Mouse (Mus musculus) small intestine, adult 2 months (tissue): ENCODE measurements around the gene Nampt. TPM values are rescaled to one million over a fixed set of nuclear protein-coding genes. Genes with fewer than 3 reads are reported as not detected.
A peak's percentile ranks its signal among the peaks of the same experiment; 100 is the strongest.
"Not testable (repeated sequence)": the region's sequence is repeated elsewhere in the genome, so short reads cannot be mapped to it uniquely, and the experiment has no call there.

Experiments
- H3K27ac ChIP-seq: fragments of 200-500 bp; 2 replicates; pipeline ENCODE4 v1.5.1; 2012; ENCODE audit warnings: low read depth, low read length, control low read depth, inconsistent platforms; ENCODE audit not compliant: insufficient read depth
- H3K27me3 ChIP-seq: fragments of 200-500 bp; 2 replicates; pipeline ENCODE4 v1.6.1; 2012; ENCODE audit warnings: mild to moderate bottlenecking, moderate library complexity, low read length, inconsistent platforms; ENCODE audit not compliant: control insufficient read depth, insufficient read depth
- H3K36me3 ChIP-seq: fragments of 200-500 bp; 2 replicates; pipeline ENCODE4 v1.6.1; 2012; ENCODE audit warnings: mild to moderate bottlenecking, low read length, control low read depth, inconsistent platforms; ENCODE audit not compliant: control insufficient read depth, insufficient read depth
- H3K4me1 ChIP-seq: fragments of 200-500 bp; 2 replicates; pipeline ENCODE4 v1.6.1; 2012; ENCODE audit warnings: low read length, inconsistent platforms, mixed read lengths; ENCODE audit not compliant: control insufficient read depth, insufficient read depth, insufficient read length
- H3K4me3 ChIP-seq: fragments of 200-500 bp; 2 replicates; pipeline ENCODE4 v1.5.1; 2012; ENCODE audit warnings: low read depth, mild to moderate bottlenecking, control low read depth, inconsistent platforms, low read length, moderate library complexity
- CTCF ChIP-seq: fragments of 200-500 bp; IDR thresholded peaks from 2 replicates; pipeline ENCODE4 v1.5.1; 2012; ENCODE audit warnings: low read depth, mild to moderate bottlenecking, control low read depth, inconsistent platforms, low read length, moderate library complexity, mixed read lengths; ENCODE audit not compliant: insufficient replicate concordance, insufficient read length; ENCODE audit errors: extremely low read depth
- POLR2A ChIP-seq: fragments of 200-500 bp; IDR thresholded peaks from 2 replicates; pipeline ENCODE4 v1.6.1; 2012; ENCODE audit warnings: low read depth, mild to moderate bottlenecking, control low read depth, inconsistent platforms, low read length, moderate library complexity
- WGBS: fragments of 180-500 bp; shearing (Covaris S2); methylation state at CpG from one replicate; pipeline ENCODE4 v1.1.7; 2018; 5-methylcytosine and 5-hydroxymethylcytosine counted together
- polyA plus RNA-seq: library from polyadenylated mRNA; depleted of rRNA; stranded (reverse); fragments of >200 nt; gene quantifications from 2 replicates; pipeline ENCODE4 v1.2.3, GENCODE M21; 2012

The Nampt gene
- polyA plus RNA-seq, 1 experiment: 7.9 TPM

DNA sequence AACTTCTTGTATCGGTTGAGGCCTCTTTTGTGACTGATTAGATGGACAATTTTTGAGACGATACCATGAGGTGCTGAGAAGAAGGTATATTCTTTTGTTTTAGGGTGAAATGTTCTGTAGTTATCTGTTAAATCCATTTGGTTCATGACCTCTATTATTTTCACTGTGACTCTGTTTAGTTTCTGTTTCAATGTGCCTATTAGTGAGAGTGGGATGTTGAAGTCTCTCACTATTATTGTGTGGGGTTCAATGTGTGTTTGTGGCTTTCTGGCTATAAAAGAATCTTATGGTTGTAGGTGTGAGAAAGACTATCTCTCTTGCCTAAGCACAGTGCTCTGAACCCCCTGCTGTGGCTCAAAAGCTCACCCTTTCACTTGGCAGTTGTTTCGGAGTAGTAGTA, 68.9 kb downstream of the Nampt start:
- 88% methylated on average over 3 of the region's 3 CpGs for WGBS
- H3K27me3 ChIP-seq: no peaks in the 10 kb centered on the region
- no peak overlapping the region for H3K4me3 ChIP-seq
- no peaks in the 10 kb centered on the region for H3K36me3 ChIP-seq
- no peak overlapping the region for H3K27ac ChIP-seq
- TF ChIP-seq POLR2A: no peak
- no peak for TF ChIP-seq CTCF
- H3K4me1 ChIP-seq: no peaks in the 10 kb centered on the region

GRCm38 (mm10) chr12:32889846-32890245, 70.5 kb downstream of the Nampt start:
- Histone ChIP-seq H3K36me3 (no peaks in the 10 kb centered on the region), H3K4me3 (no peak overlapping the region), H3K4me1 (no peaks in the 10 kb centered on the region), H3K27ac (no peak overlapping the region), H3K27me3 (no peaks in the 10 kb centered on the region)
- 74% methylated on average over 5 of the region's 5 CpGs for WGBS
- no peak for TF ChIP-seq POLR2A
- TF ChIP-seq CTCF: no peak

DNA sequence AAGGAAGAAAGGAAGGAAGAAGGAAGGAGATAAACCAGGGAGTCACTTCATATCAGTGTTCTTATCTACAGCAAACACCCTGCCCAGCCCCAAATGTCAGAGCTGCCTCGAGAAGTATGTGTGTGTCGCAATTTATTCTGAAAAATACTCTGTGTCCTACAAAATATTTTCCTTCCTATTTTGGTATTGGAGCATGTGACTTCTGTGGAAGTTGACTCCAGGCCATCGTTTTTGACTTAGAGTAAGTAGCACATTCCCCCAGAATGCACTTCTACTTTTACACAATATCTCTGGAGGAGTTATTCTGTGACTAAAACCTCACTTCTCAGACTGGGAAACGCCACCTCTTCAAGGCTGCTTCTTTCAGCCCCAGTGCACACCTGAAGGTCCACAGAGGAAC, 71.1 kb downstream of the Nampt start:
- 21% methylated on average over 4 of the region's 4 CpGs for WGBS
- no peak overlapping the region for H3K4me3 ChIP-seq
- TF ChIP-seq CTCF (no peak), POLR2A (no peak)
- no peaks in the 10 kb centered on the region for H3K27me3 ChIP-seq
- no peaks in the 10 kb centered on the region for H3K36me3 ChIP-seq
- H3K4me1 ChIP-seq: no peaks in the 10 kb centered on the region
- no peak overlapping the region for H3K27ac ChIP-seq

GRCm38 (mm10) chr12:32891271-32891670, 71.9 kb downstream of the Nampt start:
- H3K27me3 ChIP-seq, H3K4me3 ChIP-seq, H3K36me3 ChIP-seq, H3K27ac ChIP-seq, H3K4me1 ChIP-seq: not testable (repeated sequence)
- WGBS: 78% methylated on average over 13 of the region's 13 CpGs

DNA sequence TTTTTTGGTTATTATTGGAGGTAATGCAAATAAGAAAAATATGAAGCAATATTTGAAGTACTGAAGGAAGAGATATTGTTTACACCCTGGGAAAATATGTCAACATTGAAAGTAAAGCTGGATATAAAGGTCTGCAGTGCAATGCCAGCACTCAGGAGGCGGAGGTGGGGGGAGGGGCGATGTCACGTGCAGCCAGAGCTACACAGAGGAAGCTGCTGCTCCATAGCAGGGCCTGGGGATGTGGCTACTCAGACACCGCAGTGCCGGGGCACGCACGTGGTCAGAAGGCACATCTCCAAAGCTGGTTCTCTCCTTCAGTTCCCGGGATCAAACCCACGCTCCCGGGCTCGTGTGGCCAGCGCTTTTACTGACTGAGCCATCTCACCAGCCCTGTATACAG, 73.9 kb downstream of the Nampt start:
- no peaks in the 10 kb centered on the region for H3K36me3 ChIP-seq
- no peaks in the 10 kb centered on the region for H3K27me3 ChIP-seq
- H3K4me3 ChIP-seq: no peak overlapping the region
- TF ChIP-seq CTCF: no peak
- TF ChIP-seq POLR2A: no peak
- 43% methylated on average over 12 of the region's 12 CpGs for WGBS
- H3K4me1 ChIP-seq: no peaks in the 10 kb centered on the region
- H3K27ac ChIP-seq: no peak overlapping the region

DNA sequence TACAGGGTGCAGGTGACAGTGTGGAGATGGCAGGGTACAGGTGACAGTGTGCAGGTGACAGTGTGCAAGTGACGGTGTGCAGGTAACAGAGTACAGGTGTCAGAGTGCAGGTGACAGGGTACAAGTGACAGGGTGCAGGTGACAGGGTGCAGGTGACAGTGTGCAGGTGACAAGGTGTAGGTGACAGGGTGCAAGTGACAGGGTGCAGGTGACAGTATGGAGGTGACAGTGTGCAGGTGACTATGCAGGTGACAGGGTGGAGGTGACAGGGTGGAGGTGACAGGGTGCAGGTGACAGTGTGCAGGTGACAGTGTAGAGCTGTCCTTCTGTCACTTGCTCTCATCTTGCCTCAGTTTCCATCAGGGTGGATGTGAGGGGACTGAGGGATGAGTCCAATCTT, 76.5 kb downstream of the Nampt start:
- no peaks in the 10 kb centered on the region for H3K4me1 ChIP-seq
- 50% methylated on average over 1 of the region's 1 CpGs for WGBS
- H3K36me3 ChIP-seq: no peaks in the 10 kb centered on the region

DNA sequence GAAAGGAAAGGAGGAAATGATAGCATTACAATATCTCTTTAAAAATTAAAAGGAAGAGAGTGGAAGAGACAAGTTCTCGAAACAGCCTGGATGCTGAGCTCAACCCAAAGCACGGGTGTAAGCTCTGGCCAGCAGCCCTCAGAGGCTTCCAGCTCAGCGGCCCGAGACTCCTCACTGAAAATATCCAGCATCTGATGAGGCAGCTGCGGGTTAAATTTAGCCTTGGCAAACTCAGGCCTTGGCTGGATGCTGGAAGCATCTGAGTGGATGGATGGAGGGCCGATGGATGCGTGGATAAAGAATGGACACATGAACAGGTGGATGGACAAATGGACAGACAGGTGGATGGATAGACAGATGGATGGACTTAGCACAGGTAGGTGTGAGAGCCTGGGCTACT, 77.2 kb downstream of the Nampt start:
- Histone ChIP-seq H3K27ac (no peak overlapping the region), H3K4me3 (no peak overlapping the region), H3K4me1 (no peaks in the 10 kb centered on the region), H3K36me3 (no peaks in the 10 kb centered on the region), H3K27me3 (no peaks in the 10 kb centered on the region)
- 77% methylated on average over 7 of the region's 7 CpGs for WGBS
- peak; percentile 10; the same call in 1 of the 2 replicates for TF ChIP-seq CTCF
- no peak for TF ChIP-seq POLR2A

More for the DNA sequence above, 76.5 kb downstream of the Nampt start:
- TF ChIP-seq CTCF (no peak), POLR2A (no peak)
- H3K4me3 ChIP-seq: no peak overlapping the region
- H3K27me3 ChIP-seq: no peaks in the 10 kb centered on the region
- no peak overlapping the region for H3K27ac ChIP-seq
